Mouse (Mus musculus) spleen, embryonic (tissue): ENCODE results near the gene Myo1b.

ENCODE experiments used
- CTCF ChIA-PET: fragments of 350-600 bp; sonication (Branson Sonifier 250); formaldehyde crosslinking; loops from one replicate; lab custom pipeline; 2022; lab: Charles Lee

Gene Myo1b

GRCm38 (mm10) chr1:51915576-51916156, at the start of gene Myo1b:
TSS of gene Myo1b (minus strand) at chr1:51916071.
- CTCF ChIA-PET: interaction anchor here (0.6 kb wide), 1 partner anchor 229 kb away, joined by 28 read pairs; no protein-coding TSS in a partner anchor

GRCm38 (mm10) chr1:51964647-51965046, 48.8 kb upstream of the Myo1b start:
- CTCF ChIA-PET: no interaction called here

- CTCF ChIA-PET: no interaction called here
These were observed 31.2 kb upstream of the Myo1b start for GRCm38 (mm10) chr1:51947116-51947515.

- CTCF ChIA-PET: interaction anchor here (0.5 to 1.5 kb wide), 3 partner anchors 74 to 1923 kb away, joined by 3 to 9 read pairs (median 4); no protein-coding TSS in a partner anchor
These were observed 28.9 kb upstream of the Myo1b start for GRCm38 (mm10) chr1:51944755-51945154.

GRCm38 (mm10) chr1:51938357-51938756, 22.5 kb upstream of the Myo1b start:
- CTCF ChIA-PET: no interaction called here

GRCm38 (mm10) chr1:51935006-51935405, 19.1 kb upstream of the Myo1b start:
- CTCF ChIA-PET: no interaction called here

- CTCF ChIA-PET: no interaction called here
These were observed 18.5 kb upstream of the Myo1b start for GRCm38 (mm10) chr1:51934176-51934924.

GRCm38 (mm10) chr1:51932826-51933225, 17.0 kb upstream of the Myo1b start:
- CTCF ChIA-PET: interaction anchor here (0.6 kb wide), 1 partner anchor 93 kb away, joined by 24 read pairs; no protein-coding TSS in a partner anchor

- CTCF ChIA-PET: no interaction called here
These were observed 15.7 kb upstream of the Myo1b start for GRCm38 (mm10) chr1:51931561-51931960.

GRCm38 (mm10) chr1:51930584-51930983, 14.7 kb upstream of the Myo1b start:
- CTCF ChIA-PET: no interaction called here

- CTCF ChIA-PET: interaction anchor here (0.7 kb wide), 1 partner anchor 17 kb away, joined by 8 read pairs; no protein-coding TSS in a partner anchor
These were observed 13.7 kb upstream of the Myo1b start for GRCm38 (mm10) chr1:51929557-51929956.

- CTCF ChIA-PET: no interaction called here
These were observed 6.9 kb upstream of the Myo1b start for GRCm38 (mm10) chr1:51922820-51923219.

GRCm38 (mm10) chr1:51916276-51916675, 405 bp upstream of the Myo1b start:
- CTCF ChIA-PET: no interaction called here

- CTCF ChIA-PET: interaction anchor here (0.6 kb wide), 1 partner anchor 229 kb away, joined by 28 read pairs; no protein-coding TSS in a partner anchor
These were observed 758 bp downstream of the Myo1b start for GRCm38 (mm10) chr1:51915051-51915575.

GRCm38 (mm10) chr1:51914095-51914494, 1.8 kb downstream of the Myo1b start:
- CTCF ChIA-PET: interaction anchor here (0.6 kb wide), 1 partner anchor 883 kb away, joined by 3 read pairs; no protein-coding TSS in a partner anchor

GRCm38 (mm10) chr1:51913071-51913814, 2.6 kb downstream of the Myo1b start:
- CTCF ChIA-PET: interaction anchor here (0.6 kb wide), 1 partner anchor 16 kb away, joined by 8 read pairs; no protein-coding TSS in a partner anchor

GRCm38 (mm10) chr1:51911331-51911730, 4.5 kb downstream of the Myo1b start:
- CTCF ChIA-PET: no interaction called here

- CTCF ChIA-PET: no interaction called here
These were observed 6.7 kb downstream of the Myo1b start for GRCm38 (mm10) chr1:51909204-51909603.

GRCm38 (mm10) chr1:51907821-51908220, 8.1 kb downstream of the Myo1b start:
- CTCF ChIA-PET: no interaction called here

- CTCF ChIA-PET: no interaction called here
These were observed 9.5 kb downstream of the Myo1b start for GRCm38 (mm10) chr1:51906206-51906906.

- CTCF ChIA-PET: no interaction called here
These were observed 10.8 kb downstream of the Myo1b start for GRCm38 (mm10) chr1:51905073-51905472.
